Mouse (Mus musculus) hindbrain, embryonic 14.5 days (tissue): ENCODE results near the gene Srcin1. TPM values are rescaled to one million over a fixed set of nuclear protein-coding genes. Genes with fewer than 3 reads are reported as not detected.

Experiments
- ATAC-seq: fragments of 200-750 bp; cut with Nextera tagmentation; 2 replicates; pipeline ENCODE4 v1.8.0; 2017; ENCODE audit warnings: moderate number of reproducible peaks, mild to moderate bottlenecking, moderate TSS enrichment, moderate library complexity; ENCODE audit not compliant: low FRiP score
- DNase-seq: peaks from one replicate; pipeline ENCODE4 v3.0.0-alpha.2; 2015; ENCODE audit warnings: low spot score
- H3K27ac ChIP-seq: fragments of 300-500 bp; sonication (generic); 2 replicates; pipeline ENCODE4 v1.5.1; 2014; ENCODE audit warnings: mild to moderate bottlenecking, moderate library complexity
- H3K27me3 ChIP-seq: fragments of 300-500 bp; sonication (generic); 2 replicates; pipeline ENCODE4 v1.6.1; 2014; ENCODE audit warnings: mild to moderate bottlenecking, low read length, mixed read lengths; ENCODE audit not compliant: control insufficient read depth, insufficient read depth
- H3K36me3 ChIP-seq: fragments of 300-500 bp; sonication (generic); replicated peaks from 2 replicates; pipeline ENCODE4 v1.6.1; 2014; ENCODE audit not compliant: control insufficient read depth, insufficient read depth
- H3K4me1 ChIP-seq: fragments of 300-500 bp; sonication (generic); replicated peaks from 2 replicates; pipeline ENCODE4 v1.6.1; 2014; ENCODE audit warnings: antibody characterized with exemption, low read length, mixed read lengths; ENCODE audit not compliant: control insufficient read depth, insufficient read depth
- H3K4me2 ChIP-seq: fragments of 300-500 bp; sonication (generic); replicated peaks from 2 replicates; pipeline ENCODE4 v1.6.1; 2014; ENCODE audit warnings: mild to moderate bottlenecking, moderate library complexity
- H3K4me3 ChIP-seq: fragments of 300-500 bp; sonication (generic); replicated peaks from 2 replicates; pipeline ENCODE4 v1.5.1; 2014; ENCODE audit warnings: mild to moderate bottlenecking, low read length
- H3K9ac ChIP-seq: fragments of 300-500 bp; sonication (generic); 2 replicates; pipeline ENCODE4 v1.6.1; 2014
- H3K9me3 ChIP-seq: fragments of 300-500 bp; sonication (generic); 2 replicates; pipeline ENCODE4 v1.6.1; 2016; ENCODE audit warnings: low read length; ENCODE audit not compliant: control insufficient read depth
- WGBS: fragments of 180-500 bp; shearing (Covaris S2); extraction: QIAGEN DNeasy Blood & Tissue Kit; methylation state at CpG from one replicate; pipeline ENCODE4 v1.1.7; 2014; 5-methylcytosine and 5-hydroxymethylcytosine counted together
- polyA plus RNA-seq: library from polyadenylated mRNA; unstranded; fragments of >200 nt; fragmentation: Nextera tagmentation; extraction: Ambion mirVana; gene quantifications from 2 replicates; pipeline ENCODE4 v1.2.1, GENCODE M21; 2014

The Srcin1 gene
- polyA plus RNA-seq, 1 experiment from 2014 or later, result 9.1 TPM

- Histone ChIP-seq H3K27me3 (no peaks in the 10 kb centered on the region), H3K36me3 (peaks cover 88% of the 10 kb centered on the region), H3K9me3 (no peaks in the 10 kb centered on the region), H3K9ac (no peak overlapping the region), H3K4me1 (peaks cover 15% of the 10 kb centered on the region), H3K27ac (peak overlapping the region; percentile 64; the same call in 1 of the 2 replicates), H3K4me2 (no peak overlapping the region), H3K4me3 (no peak overlapping the region)
- no peak for ATAC-seq
- DNase-seq, result no peak
- 89% methylated on average over 14 of the region's 14 CpGs for WGBS
Observed at GRCm38 (mm10) chr11:97523107-97523506, 52.9 kb downstream of the Srcin1 start.

GRCm38 (mm10) chr11:97521741-97522474 lies 54.1 kb downstream of the Srcin1 start:
- Histone ChIP-seq H3K4me2 (no peak overlapping the region), H3K36me3 (peaks cover 100% of the 10 kb centered on the region), H3K9me3 (no peaks in the 10 kb centered on the region), H3K27me3 (no peaks in the 10 kb centered on the region), H3K9ac (no peak overlapping the region), H3K4me1 (peaks cover 15% of the 10 kb centered on the region), H3K27ac (no peak overlapping the region), H3K4me3 (no peak overlapping the region)
- DNase-seq (no peak), ATAC-seq (no peak)
- 81% methylated on average over 29 of the region's 29 CpGs for WGBS

- Histone ChIP-seq H3K9ac (no peak overlapping the region), H3K9me3 (no peaks in the 10 kb centered on the region), H3K27me3 (no peaks in the 10 kb centered on the region), H3K4me3 (no peak overlapping the region), H3K36me3 (peaks cover 98% of the 10 kb centered on the region), H3K4me2 (no peak overlapping the region), H3K27ac (no peak overlapping the region), H3K4me1 (peaks cover 15% of the 10 kb centered on the region)
- WGBS, result 92% methylated on average over 7 of the region's 7 CpGs
- DNase-seq, result no peak
- ATAC-seq, result no peak
Observed at GRCm38 (mm10) chr11:97520541-97520940, 55.4 kb downstream of the Srcin1 start.

GRCm38 (mm10) chr11:97513066-97513465 lies 62.9 kb downstream of the Srcin1 start:
- Histone ChIP-seq H3K4me1 (peaks cover 11% of the 10 kb centered on the region), H3K9ac (no peak overlapping the region), H3K27ac (no peak overlapping the region), H3K36me3 (peaks cover 36% of the 10 kb centered on the region), H3K27me3 (no peaks in the 10 kb centered on the region), H3K4me3 (no peak overlapping the region), H3K4me2 (no peak overlapping the region), H3K9me3 (no peaks in the 10 kb centered on the region)
- WGBS, result 75% methylated on average over 3 of the region's 3 CpGs
- DNase-seq (no peak), ATAC-seq (no peak)

- 13% methylated on average over 6 of the region's 6 CpGs for WGBS
- Histone ChIP-seq H3K27me3 (no peaks in the 10 kb centered on the region), H3K4me2 (no peak overlapping the region), H3K9me3 (no peaks in the 10 kb centered on the region), H3K4me3 (no peak overlapping the region), H3K4me1 (peaks cover 11% of the 10 kb centered on the region), H3K9ac (no peak overlapping the region), H3K27ac (no peak overlapping the region), H3K36me3 (peaks cover 31% of the 10 kb centered on the region)
- DNase-seq, result no peak
- ATAC-seq, result no peak
Observed at GRCm38 (mm10) chr11:97512511-97512910, 63.5 kb downstream of the Srcin1 start.

GRCm38 (mm10) chr11:97511661-97512369 lies 64.2 kb downstream of the Srcin1 start:
- Histone ChIP-seq H3K27ac (0 out of 2 replicates have a peak overlapping the region, but pooled peaks have one; percentile 9), H3K4me2 (peak overlapping the region; percentile 17), H3K4me1 (peaks cover 11% of the 10 kb centered on the region), H3K9me3 (no peaks in the 10 kb centered on the region), H3K4me3 (no peak overlapping the region), H3K36me3 (peaks cover 24% of the 10 kb centered on the region), H3K9ac (no peak overlapping the region), H3K27me3 (no peaks in the 10 kb centered on the region)
- DNase-seq (no peak), ATAC-seq (no peak)
- WGBS, result 41% methylated on average over 13 of the region's 13 CpGs

GRCm38 (mm10) chr11:97510966-97511660 lies 64.9 kb downstream of the Srcin1 start:
- H3K4me3 ChIP-seq, result no peak overlapping the region
- H3K36me3 ChIP-seq, result peaks cover 18% of the 10 kb centered on the region
- H3K4me1 ChIP-seq, result peaks cover 11% of the 10 kb centered on the region
- no peak for ATAC-seq
- no peaks in the 10 kb centered on the region for H3K27me3 ChIP-seq
- DNase-seq, result peak; percentile 67
- 0 out of 2 replicates have a peak overlapping the region, but pooled peaks have one; percentile 9 for H3K27ac ChIP-seq
- 23% methylated on average over 10 of the region's 10 CpGs for WGBS
- H3K4me2 ChIP-seq, result no peak overlapping the region
- H3K9ac ChIP-seq, result no peak overlapping the region
- no peaks in the 10 kb centered on the region for H3K9me3 ChIP-seq

- Histone ChIP-seq H3K27ac (no peak overlapping the region), H3K9me3 (no peaks in the 10 kb centered on the region), H3K36me3 (peaks cover 6% of the 10 kb centered on the region), H3K27me3 (no peaks in the 10 kb centered on the region), H3K4me2 (no peak overlapping the region), H3K4me3 (no peak overlapping the region), H3K4me1 (peaks cover 11% of the 10 kb centered on the region), H3K9ac (peak overlapping the region; percentile 28; the same call in 1 of the 2 replicates)
- WGBS, result 49% methylated on average over 23 of the region's 24 CpGs
- no peak for DNase-seq
- 0 out of 2 replicates have a peak, but pooled peaks have one; percentile 38 for ATAC-seq
Observed at GRCm38 (mm10) chr11:97509715-97510485, 66.1 kb downstream of the Srcin1 start.
